Mouse (Mus musculus) regulatory T cell (primary cell): ENCODE results near the gene Gipc1.

ENCODE experiments used
- in situ Hi-C: fragments of 300-600 bp; cut with MboI, MseI; formaldehyde crosslinking; loops from one replicate; pipeline ENCODE4 v1.15.1; 2025; ENCODE audit warnings: high pct_unique_total_duplicates

Gene Gipc1

GRCm38 (mm10) chr8:83652030-83652743, at the start of gene Gipc1:
Gene Gipc1, plus strand, starts transcription at chr8:83652677.
- in situ Hi-C loops, result no loop called here

GRCm38 (mm10) chr8:83607661-83608397, 44.6 kb upstream of the Gipc1 start, which contains the start of the genes Tecr and Dnajb1:
Gene Tecr, minus strand, starts transcription at chr8:83607971.
Gene Dnajb1, plus strand, starts transcription at chr8:83608193.
- in situ Hi-C loops, result no loop called here

GRCm38 (mm10) chr8:83608398-83608829, 44.1 kb upstream of the Gipc1 start:
- in situ Hi-C loops, result no loop called here

GRCm38 (mm10) chr8:83609086-83609485, 43.4 kb upstream of the Gipc1 start:
- in situ Hi-C loops, result no loop called here

GRCm38 (mm10) chr8:83609547-83610180, 42.8 kb upstream of the Gipc1 start:
- in situ Hi-C loops, result no loop called here

GRCm38 (mm10) chr8:83611921-83612320, 40.6 kb upstream of the Gipc1 start:
- in situ Hi-C loops, result no loop called here

GRCm38 (mm10) chr8:83613695-83614094, 38.8 kb upstream of the Gipc1 start:
- in situ Hi-C loops, result no loop called here

- in situ Hi-C loops, result no loop called here
Measured at GRCm38 (mm10) chr8:83616625-83617024, 35.9 kb upstream of the Gipc1 start.

- in situ Hi-C loops, result no loop called here
Measured at GRCm38 (mm10) chr8:83617111-83617510, 35.4 kb upstream of the Gipc1 start.

GRCm38 (mm10) chr8:83618566-83618965, 33.9 kb upstream of the Gipc1 start:
- in situ Hi-C loops, result no loop called here

GRCm38 (mm10) chr8:83619568-83620285, 32.8 kb upstream of the Gipc1 start:
- in situ Hi-C loops, result no loop called here

GRCm38 (mm10) chr8:83621691-83622388, 30.6 kb upstream of the Gipc1 start:
- in situ Hi-C loops, result no loop called here

- in situ Hi-C loops, result no loop called here
Measured at GRCm38 (mm10) chr8:83622389-83622989, 30.0 kb upstream of the Gipc1 start.

GRCm38 (mm10) chr8:83623549-83623948, 28.9 kb upstream of the Gipc1 start:
- in situ Hi-C loops, result no loop called here

- in situ Hi-C loops, result no loop called here
Measured at GRCm38 (mm10) chr8:83624739-83625138, 27.7 kb upstream of the Gipc1 start.

GRCm38 (mm10) chr8:83625676-83626299, 26.7 kb upstream of the Gipc1 start:
- in situ Hi-C loops, result no loop called here

- in situ Hi-C loops, result no loop called here
Measured at GRCm38 (mm10) chr8:83632083-83632707, 20.3 kb upstream of the Gipc1 start.

GRCm38 (mm10) chr8:83638856-83639255, 13.6 kb upstream of the Gipc1 start:
- in situ Hi-C loops, result no loop called here

GRCm38 (mm10) chr8:83639649-83640048, 12.8 kb upstream of the Gipc1 start:
- in situ Hi-C loops, result no loop called here

GRCm38 (mm10) chr8:83647511-83647910, 5.0 kb upstream of the Gipc1 start:
- in situ Hi-C loops, result no loop called here
